Mouse (Mus musculus): Measurements from ENCODE around the gene Trim54.

DNA sequence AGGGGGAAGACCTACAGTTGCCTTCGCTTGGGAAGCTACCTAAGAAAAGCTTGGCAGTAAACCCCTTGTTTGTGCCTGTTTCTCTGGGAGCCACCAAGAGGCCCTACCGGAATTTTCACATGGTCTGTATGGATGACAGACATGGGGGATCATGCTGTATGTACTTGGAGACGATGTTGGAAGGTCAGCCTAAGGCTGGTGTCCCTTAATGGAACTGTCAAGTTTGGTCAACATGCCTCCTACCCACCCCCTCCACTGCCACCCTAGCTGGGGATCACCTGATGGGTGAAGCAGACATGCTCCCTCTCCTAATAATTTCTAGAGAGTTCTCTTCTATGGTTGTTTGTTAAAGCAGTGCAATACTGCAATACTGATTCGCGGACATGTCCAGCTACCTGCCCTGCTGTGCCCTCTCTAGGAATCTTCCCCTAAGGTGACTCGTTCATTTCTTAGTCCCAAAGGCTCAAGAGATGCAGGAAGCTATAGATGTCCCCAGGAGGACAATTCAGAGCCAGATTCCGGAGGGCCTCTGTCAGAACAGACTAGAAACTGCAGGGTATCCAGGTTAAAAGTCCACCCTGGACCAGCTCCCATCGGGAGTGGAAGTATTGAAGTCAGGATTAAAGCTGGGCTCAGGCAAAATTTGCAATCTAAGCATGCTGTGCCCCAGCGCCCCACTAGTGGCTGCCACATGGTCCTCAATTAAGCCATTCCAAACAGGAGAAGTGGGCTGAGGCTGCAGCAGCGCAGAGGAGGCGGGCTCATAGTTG lies 20.6 kb upstream of the Trim54 start:
- no peak for TF ChIP-seq CTCF (IDR thresholded peaks at IDR 0.05; ENCODE audit: control insufficient read depth, insufficient read depth, insufficient read length)
- no peak for TF ChIP-seq CEBPB (IDR thresholded peaks at IDR 0.05; ENCODE audit: low read depth)
- TF ChIP-seq MYOG (IDR thresholded peaks at IDR 0.05; ENCODE audit: control insufficient read depth, extremely low read depth, insufficient read length), result no peak
- TF ChIP-seq FOSL1 (IDR thresholded peaks at IDR 0.05; ENCODE audit: insufficient read depth, low read length, poor library complexity, severe bottlenecking), result no peak
- TF ChIP-seq MAX (IDR thresholded peaks at IDR 0.05), result no peak
- no peak for TF ChIP-seq USF1 (IDR thresholded peaks at IDR 0.05; ENCODE audit: low read depth)
- TF ChIP-seq MYOD1 (IDR thresholded peaks at IDR 0.05; ENCODE audit: control insufficient read depth, insufficient read length, low read depth), result no peak

Data from C2C12 (cell line).